Mouse (Mus musculus) thymus, postnatal 0 days (tissue): ENCODE results near the gene Rasef. TPM values are rescaled to one million over a fixed set of nuclear protein-coding genes. Genes with fewer than 3 reads are reported as not detected.
"Not testable (repeated sequence)": the region's sequence is repeated elsewhere in the genome, so short reads cannot be mapped to it uniquely, and the experiment has no call there.

Experiments
- DNase-seq: peaks from one replicate; pipeline ENCODE4 v3.0.0-alpha.2; 2015; ENCODE audit warnings: low spot score
- polyA plus RNA-seq: library from polyadenylated mRNA; unstranded; fragments of >200 nt; fragmentation: Nextera tagmentation; extraction: Ambion mirVana; gene quantifications from 2 replicates; pipeline ENCODE4 v1.2.1, GENCODE M21; 2015

Rasef gene
- 2.2 TPM in 2 replicates for polyA plus RNA-seq

- DNase-seq: no peak
Measured at GRCm38 (mm10) chr4:73790260-73791185, at the start of gene Rasef. TSS of gene Rasef (minus strand) at chr4:73790994.

GRCm38 (mm10) chr4:73826587-73826986 lies 35.8 kb upstream of the Rasef start:
- no peak for DNase-seq

- no peak for DNase-seq
Measured at GRCm38 (mm10) chr4:73791186-73791540, 369 bp upstream of the Rasef start.

GRCm38 (mm10) chr4:73789534-73789933 lies 1.3 kb downstream of the Rasef start:
- no peak for DNase-seq

GRCm38 (mm10) chr4:73788076-73788730 lies 2.6 kb downstream of the Rasef start:
- DNase-seq: no peak

GRCm38 (mm10) chr4:73784147-73784546 lies 6.6 kb downstream of the Rasef start:
- DNase-seq: no peak

- DNase-seq: no peak
Measured at GRCm38 (mm10) chr4:73781061-73781460, 9.7 kb downstream of the Rasef start.

GRCm38 (mm10) chr4:73775266-73775665 lies 15.5 kb downstream of the Rasef start:
- no peak for DNase-seq

- no peak for DNase-seq
Measured at GRCm38 (mm10) chr4:73773831-73774810, 16.7 kb downstream of the Rasef start.

GRCm38 (mm10) chr4:73772028-73772427 lies 18.8 kb downstream of the Rasef start:
- no peak for DNase-seq

GRCm38 (mm10) chr4:73770592-73770991 lies 20.2 kb downstream of the Rasef start:
- DNase-seq: no peak

- DNase-seq: no peak
Measured at GRCm38 (mm10) chr4:73768156-73768555, 22.6 kb downstream of the Rasef start.

GRCm38 (mm10) chr4:73748219-73748618 lies 42.6 kb downstream of the Rasef start:
- DNase-seq: no peak

- no peak for DNase-seq
Measured at GRCm38 (mm10) chr4:73739439-73739838, 51.4 kb downstream of the Rasef start.

GRCm38 (mm10) chr4:73719819-73720218 lies 71.0 kb downstream of the Rasef start:
- DNase-seq: no peak

- no peak for DNase-seq
Measured at GRCm38 (mm10) chr4:73718761-73719160, 72.0 kb downstream of the Rasef start.

- not testable (repeated sequence) for DNase-seq
Measured at GRCm38 (mm10) chr4:73683216-73683615, 107.6 kb downstream of the Rasef start, which contains the start of gene Gm428. TSS of gene Gm428 (plus strand) at chr4:73683516.

GRCm38 (mm10) chr4:73668054-73668453 lies 122.7 kb downstream of the Rasef start, which contains the start of gene Gm11239:
TSS of gene Gm11239 (plus strand) at chr4:73668354.
- not testable (repeated sequence) for DNase-seq
